Mouse (Mus musculus) heart, adult 18-20 months (tissue): ENCODE measurements at regions not wholly inside any gene's neighbourhood (a gene's known extent, or its start where the extent isn't known, plus 50 kb on each side); places are given as distances from the start of the nearest gene placed in this dataset.

Experiments used
- DNase-seq, 2 experiments: peaks; one replicate each; pipeline ENCODE4 v3.0.0; 2021 to 2022; ENCODE audit warnings: mixed read lengths in 1 of 2

GRCm38 (mm10) chr4:64832882-64833281 lies 291.1 kb upstream of the Pappa start:
- DNase-seq, result peak in 1 of 2 experiments; percentile 24

GRCm38 (mm10) chr4:64874521-64874920 lies 249.5 kb upstream of the Pappa start:
- no peak for DNase-seq

- DNase-seq, result no peak
Measured at GRCm38 (mm10) chr4:64876924-64877323, 247.1 kb upstream of the Pappa start.

GRCm38 (mm10) chr4:64897935-64898334 lies 226.0 kb upstream of the Pappa start:
- DNase-seq, result no peak

GRCm38 (mm10) chr4:64901091-64901845 lies 222.7 kb upstream of the Pappa start:
- peak; percentile 18 to 31 for DNase-seq

- no peak for DNase-seq
Measured at GRCm38 (mm10) chr4:64923751-64924150, 200.2 kb upstream of the Pappa start.

- DNase-seq, result no peak
Measured at GRCm38 (mm10) chr4:64928553-64928952, 195.4 kb upstream of the Pappa start.

GRCm38 (mm10) chr4:64945547-64945946 lies 178.4 kb upstream of the Pappa start:
- DNase-seq, result no peak

- DNase-seq, result no peak
Measured at GRCm38 (mm10) chr4:64952651-64953050, 171.3 kb upstream of the Pappa start.

GRCm38 (mm10) chr4:64958843-64959242 lies 165.1 kb upstream of the Pappa start:
- no peak for DNase-seq

- no peak for DNase-seq
Measured at GRCm38 (mm10) chr4:64961796-64962195, 162.2 kb upstream of the Pappa start.
